Mouse (Mus musculus): Measurements from ENCODE around the gene Cyth1. TPM values are rescaled to one million over a fixed set of nuclear protein-coding genes. Genes with fewer than 3 reads are reported as not detected.

Cyth1 gene
- polyA plus RNA-seq, 1 experiment from 2014 or later = 23.0 TPM

DNA sequence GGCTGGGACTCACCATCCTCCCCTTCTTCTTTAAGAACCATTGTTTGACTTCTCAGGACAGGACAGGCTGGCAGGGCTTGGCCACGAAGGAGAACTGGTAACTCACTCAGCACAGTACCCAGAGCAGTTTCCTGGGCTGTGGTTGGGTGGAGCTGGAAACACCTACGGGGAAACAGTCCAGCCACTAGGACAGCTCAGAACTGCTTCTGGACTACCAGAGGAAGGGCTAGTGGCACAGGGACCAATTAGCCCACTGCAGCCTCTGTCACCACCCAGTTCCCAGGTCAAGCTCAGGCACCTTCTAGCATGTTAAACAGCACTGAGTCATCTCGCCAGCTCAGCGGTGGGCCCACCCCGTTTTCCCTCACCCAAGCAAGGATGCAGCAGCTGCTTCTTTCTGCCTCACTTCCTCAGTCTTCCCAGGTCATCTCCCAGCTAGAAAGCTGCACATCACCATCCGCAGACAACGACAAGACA lies 35.7 kb downstream of the Cyth1 start:
- H3K27me3 ChIP-seq (ENCODE audit: insufficient read depth, poor library complexity, severe bottlenecking) = no peaks in the 10 kb centered on the region
- no peak overlapping the region for H3K4me3 ChIP-seq
- H3K4me1 ChIP-seq (replicated peaks) = peaks cover 55% of the 10 kb centered on the region
- no peaks in the 10 kb centered on the region for H3K9me3 ChIP-seq
- DNase-seq (ENCODE audit: low spot score) = no peak
- peak overlapping the region; percentile 67 for H3K27ac ChIP-seq
- no peaks in the 10 kb centered on the region for H3K36me3 ChIP-seq
- WGBS = 67% methylated on average over 7 of the region's 7 CpGs

DNA sequence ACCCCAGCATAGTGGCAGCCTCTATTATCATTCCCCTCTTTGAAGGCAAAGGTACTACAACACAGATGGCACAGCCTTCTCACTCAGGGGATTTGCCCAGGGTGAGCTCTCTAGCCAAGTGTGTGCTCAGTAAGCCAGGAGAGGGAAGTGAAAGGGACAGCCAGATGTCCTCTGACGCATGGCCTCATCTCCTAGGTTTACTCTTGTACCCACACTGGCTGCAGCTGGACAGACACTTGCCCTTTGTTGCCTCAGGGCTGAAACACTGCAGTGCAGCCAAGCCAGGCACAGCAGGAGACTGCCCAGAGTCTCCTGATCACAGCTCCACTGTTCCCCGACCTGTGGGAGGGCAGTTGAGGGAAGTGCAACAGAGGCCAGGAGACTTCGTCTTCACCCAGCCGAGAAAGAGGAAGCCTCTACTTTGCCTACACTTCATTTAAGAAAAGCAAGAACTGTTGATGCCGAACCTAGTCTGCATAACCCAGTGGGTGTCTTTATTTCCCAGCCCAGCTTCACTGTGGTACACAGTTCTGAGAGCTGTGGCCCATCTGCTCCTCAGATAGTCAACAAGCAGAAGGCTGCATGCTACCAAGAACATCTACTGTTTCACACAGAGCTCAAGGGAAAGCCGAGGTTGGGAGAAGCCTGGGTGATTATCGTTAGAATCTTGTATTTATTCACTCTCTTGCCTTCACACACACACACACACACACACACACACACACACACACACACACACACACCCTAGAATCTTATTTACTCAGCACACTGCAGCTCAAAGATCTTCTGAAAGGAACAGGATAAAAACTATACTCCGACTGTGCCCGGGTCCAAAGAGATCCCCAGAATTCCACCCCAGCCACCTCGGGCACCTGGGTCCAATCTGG lies 36.4 kb downstream of the Cyth1 start:
- Histone ChIP-seq H3K4me3 (no peak overlapping the region), H3K4me1 (replicated peaks) (peaks cover 61% of the 10 kb centered on the region), H3K27me3 (ENCODE audit: insufficient read depth, poor library complexity, severe bottlenecking) (no peaks in the 10 kb centered on the region), H3K27ac (peak overlapping the region; percentile 77), H3K9me3 (no peaks in the 10 kb centered on the region), H3K36me3 (no peaks in the 10 kb centered on the region)
- peak; percentile 32 for DNase-seq (ENCODE audit: low spot score)
- 48% methylated on average over 10 of the region's 10 CpGs for WGBS

DNA sequence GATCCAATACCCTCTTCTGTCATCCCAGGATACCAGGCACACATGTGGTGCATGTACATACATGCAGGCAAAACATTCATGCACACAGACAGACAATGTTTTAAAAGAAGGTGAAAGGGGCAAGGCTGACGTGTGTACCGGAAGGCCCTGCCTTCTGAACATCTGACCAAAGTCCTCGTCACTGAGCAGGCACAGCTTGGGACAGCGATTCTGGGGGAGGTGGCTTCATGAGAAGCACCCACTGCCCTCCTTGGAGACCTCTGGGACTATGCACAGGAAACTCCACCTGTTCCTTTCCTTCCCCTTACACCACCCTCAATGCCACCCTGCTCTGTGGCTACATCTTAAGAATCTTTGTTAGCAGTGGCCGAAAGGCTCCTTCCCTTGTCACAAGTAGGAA lies 37.4 kb downstream of the Cyth1 start:
- 89% methylated on average over 5 of the region's 5 CpGs for WGBS
- Histone ChIP-seq H3K4me1 (replicated peaks) (peaks cover 67% of the 10 kb centered on the region), H3K27ac (peak overlapping the region; percentile 77), H3K4me3 (no peak overlapping the region), H3K27me3 (ENCODE audit: insufficient read depth, poor library complexity, severe bottlenecking) (no peaks in the 10 kb centered on the region), H3K9me3 (no peaks in the 10 kb centered on the region), H3K36me3 (no peaks in the 10 kb centered on the region)
- no peak for DNase-seq (ENCODE audit: low spot score)

DNA sequence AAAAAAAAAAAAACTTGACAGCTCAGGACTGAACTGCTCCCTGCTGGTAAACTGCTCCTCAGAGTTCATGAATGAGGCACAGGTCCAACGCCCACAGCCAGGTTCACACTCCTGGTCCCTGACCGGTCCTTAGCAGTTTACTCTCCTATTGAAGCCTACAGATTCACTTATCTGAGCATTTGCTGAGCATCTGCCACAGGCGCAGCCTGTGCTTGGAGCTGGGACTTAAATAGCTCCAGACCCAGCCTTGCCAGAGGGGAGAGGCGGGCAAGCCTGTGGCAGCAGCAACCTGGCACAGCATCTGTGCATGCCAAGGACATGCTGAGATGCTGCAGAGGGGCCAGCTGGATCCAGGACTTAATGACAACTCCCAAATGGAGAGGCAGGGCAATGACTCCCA lies 38.3 kb downstream of the Cyth1 start:
- WGBS = 87% methylated on average over 4 of the region's 4 CpGs
- Histone ChIP-seq H3K4me1 (replicated peaks) (peaks cover 70% of the 10 kb centered on the region), H3K27ac (peak overlapping the region; percentile 71; the same call in 1 of the 2 replicates), H3K36me3 (no peaks in the 10 kb centered on the region), H3K27me3 (ENCODE audit: insufficient read depth, poor library complexity, severe bottlenecking) (no peaks in the 10 kb centered on the region), H3K4me3 (no peak overlapping the region), H3K9me3 (no peaks in the 10 kb centered on the region)
- no peak for DNase-seq (ENCODE audit: low spot score)

DNA sequence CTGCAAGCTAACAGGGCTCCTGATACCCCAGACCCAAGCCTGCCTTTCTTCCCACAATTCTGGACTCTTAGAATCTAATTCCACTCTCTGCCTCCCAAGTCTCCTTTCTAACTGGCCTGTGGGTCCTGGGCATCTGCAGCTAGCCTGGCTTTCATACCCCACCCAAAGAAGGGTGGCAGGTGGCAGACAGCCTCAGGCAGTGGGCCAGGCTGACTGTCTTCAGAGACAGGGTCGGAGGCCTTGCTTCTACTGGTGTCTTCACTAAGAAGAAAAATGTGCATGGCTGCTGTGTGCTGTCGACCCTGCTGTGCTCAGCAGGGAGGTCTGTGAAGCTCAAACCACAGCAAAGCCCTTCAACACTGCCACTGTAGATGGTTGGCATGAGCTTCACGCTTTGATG lies 39.0 kb downstream of the Cyth1 start:
- no peak for DNase-seq (ENCODE audit: low spot score)
- Histone ChIP-seq H3K27me3 (ENCODE audit: insufficient read depth, poor library complexity, severe bottlenecking) (no peaks in the 10 kb centered on the region), H3K4me1 (replicated peaks) (peaks cover 70% of the 10 kb centered on the region), H3K36me3 (no peaks in the 10 kb centered on the region), H3K9me3 (no peaks in the 10 kb centered on the region), H3K4me3 (no peak overlapping the region), H3K27ac (peak overlapping the region; percentile 73)
- WGBS = 65% methylated on average over 3 of the region's 3 CpGs

DNA sequence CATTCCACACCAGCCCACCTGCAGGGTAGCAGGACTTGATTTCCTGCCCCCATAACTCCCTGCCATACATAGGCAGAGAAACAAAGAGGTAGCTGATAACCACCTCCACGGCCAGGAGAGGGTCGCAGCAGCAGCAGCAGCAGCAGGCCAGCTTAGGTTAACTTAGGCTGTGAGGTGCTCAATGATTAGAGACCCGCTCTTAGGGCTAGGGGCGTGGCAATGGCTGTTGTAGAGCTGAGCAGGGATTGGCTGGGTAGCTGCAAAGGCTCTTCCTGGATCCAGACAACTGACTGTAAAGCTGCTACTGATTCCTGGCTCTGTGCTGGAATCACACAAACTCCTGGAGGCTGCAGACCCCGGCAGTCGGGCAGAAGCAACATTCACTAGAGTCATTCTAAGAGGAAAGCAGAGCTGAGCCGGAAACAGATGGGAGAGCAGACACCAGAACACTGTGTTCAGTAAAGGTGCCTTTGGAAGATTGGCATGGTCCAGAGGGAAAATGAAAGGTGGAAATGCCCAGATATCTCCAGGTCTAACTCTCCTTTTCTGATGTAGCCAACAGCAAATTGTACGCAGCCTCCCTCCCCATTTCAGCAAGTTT lies 39.6 kb downstream of the Cyth1 start:
- Histone ChIP-seq H3K36me3 (no peaks in the 10 kb centered on the region), H3K4me3 (peak overlapping the region; percentile 14; the same call in 1 of the 2 replicates), H3K4me1 (replicated peaks) (peaks cover 72% of the 10 kb centered on the region), H3K27me3 (ENCODE audit: insufficient read depth, poor library complexity, severe bottlenecking) (no peaks in the 10 kb centered on the region), H3K27ac (peak overlapping the region; percentile 73), H3K9me3 (no peaks in the 10 kb centered on the region)
- WGBS = 29% methylated on average over 8 of the region's 8 CpGs
- DNase-seq (ENCODE audit: low spot score) = peak; percentile 39

DNA sequence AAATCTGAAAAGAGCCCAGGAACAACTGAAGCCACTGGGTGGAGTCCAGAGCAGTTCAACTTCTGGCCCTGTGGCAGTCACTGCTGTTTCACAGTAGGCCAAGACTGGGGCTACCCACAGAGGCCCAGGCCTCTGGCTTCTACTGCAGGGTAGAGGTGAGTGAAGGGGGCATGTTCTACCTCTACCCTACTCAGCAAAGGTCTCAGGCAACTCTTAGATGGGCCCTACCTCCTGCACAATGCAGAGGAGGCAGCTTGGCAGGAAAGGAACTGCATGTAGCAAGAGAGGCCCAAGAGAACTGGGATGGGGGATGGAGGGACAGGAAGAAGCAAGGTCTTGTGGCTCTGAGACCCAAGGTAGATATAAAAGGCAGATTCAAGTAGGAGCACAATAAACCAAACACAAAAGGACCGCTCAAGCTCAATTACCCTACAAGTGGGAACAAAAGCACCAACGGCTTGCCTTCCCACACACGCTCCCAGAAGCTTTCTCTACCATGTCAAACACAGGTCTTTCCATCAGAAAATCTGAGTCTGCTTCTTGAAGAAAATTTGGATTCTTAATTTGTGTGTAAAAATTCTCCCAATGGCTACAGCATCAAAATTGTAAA lies 40.9 kb downstream of the Cyth1 start:
- DNase-seq (ENCODE audit: low spot score) = no peak
- H3K27ac ChIP-seq = peak overlapping the region; percentile 75
- H3K4me3 ChIP-seq = no peak overlapping the region
- WGBS = 36% methylated on average over 3 of the region's 3 CpGs
- H3K4me1 ChIP-seq (replicated peaks) = peaks cover 79% of the 10 kb centered on the region
- H3K36me3 ChIP-seq = no peaks in the 10 kb centered on the region
- no peaks in the 10 kb centered on the region for H3K27me3 ChIP-seq (ENCODE audit: insufficient read depth, poor library complexity, severe bottlenecking)
- no peaks in the 10 kb centered on the region for H3K9me3 ChIP-seq

DNA sequence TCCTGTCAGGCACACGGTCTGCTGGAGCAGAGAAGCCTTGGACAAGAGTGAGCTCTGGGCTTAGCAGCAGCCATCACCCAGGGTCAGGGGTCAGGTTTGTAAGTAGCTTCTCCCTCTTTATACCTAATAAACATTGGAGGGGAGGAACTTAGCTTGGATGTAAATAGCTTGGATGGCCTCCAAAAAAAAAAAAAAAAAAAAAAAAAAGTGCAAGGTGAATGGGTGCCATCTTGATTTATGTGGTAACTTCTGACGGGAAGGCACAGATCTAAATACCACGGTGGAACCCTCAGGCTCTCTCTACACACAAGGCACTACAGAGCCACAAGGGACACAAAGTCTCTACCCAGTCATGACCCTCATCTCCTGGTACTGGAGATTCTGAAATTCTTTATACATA lies 42.1 kb downstream of the Cyth1 start:
- Histone ChIP-seq H3K4me3 (no peak overlapping the region), H3K9me3 (no peaks in the 10 kb centered on the region), H3K27me3 (ENCODE audit: insufficient read depth, poor library complexity, severe bottlenecking) (no peaks in the 10 kb centered on the region), H3K27ac (no peak overlapping the region), H3K4me1 (replicated peaks) (peaks cover 79% of the 10 kb centered on the region), H3K36me3 (no peaks in the 10 kb centered on the region)
- DNase-seq (ENCODE audit: low spot score) = no peak
- WGBS = 88% methylated on average over 3 of the region's 3 CpGs

DNA sequence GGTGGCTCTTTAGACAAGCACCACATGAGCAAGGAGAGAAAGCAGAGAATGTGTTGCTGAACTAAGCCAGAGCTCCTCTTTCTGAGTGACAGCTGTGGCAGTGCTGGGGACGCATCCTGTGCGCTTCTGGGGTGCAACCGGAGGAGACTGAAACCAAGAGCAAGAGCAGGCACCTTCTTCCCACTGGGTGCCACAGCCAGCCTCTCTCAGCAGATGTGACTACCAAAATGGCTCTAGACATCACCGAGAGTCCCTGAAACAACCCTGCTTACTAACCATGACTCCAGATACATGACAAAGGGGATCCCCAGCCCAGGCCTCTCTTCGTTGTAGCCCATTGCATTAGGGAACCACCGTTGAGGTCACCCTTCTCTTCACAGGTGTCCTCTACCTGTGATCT lies 44.9 kb downstream of the Cyth1 start:
- Histone ChIP-seq H3K9me3 (no peaks in the 10 kb centered on the region), H3K4me3 (no peak overlapping the region), H3K27ac (peak overlapping the region; percentile 93), H3K27me3 (ENCODE audit: insufficient read depth, poor library complexity, severe bottlenecking) (no peaks in the 10 kb centered on the region), H3K4me1 (replicated peaks) (peaks cover 79% of the 10 kb centered on the region), H3K36me3 (no peaks in the 10 kb centered on the region)
- WGBS = 87% methylated on average over 6 of the region's 6 CpGs
- DNase-seq (ENCODE audit: low spot score) = no peak

DNA sequence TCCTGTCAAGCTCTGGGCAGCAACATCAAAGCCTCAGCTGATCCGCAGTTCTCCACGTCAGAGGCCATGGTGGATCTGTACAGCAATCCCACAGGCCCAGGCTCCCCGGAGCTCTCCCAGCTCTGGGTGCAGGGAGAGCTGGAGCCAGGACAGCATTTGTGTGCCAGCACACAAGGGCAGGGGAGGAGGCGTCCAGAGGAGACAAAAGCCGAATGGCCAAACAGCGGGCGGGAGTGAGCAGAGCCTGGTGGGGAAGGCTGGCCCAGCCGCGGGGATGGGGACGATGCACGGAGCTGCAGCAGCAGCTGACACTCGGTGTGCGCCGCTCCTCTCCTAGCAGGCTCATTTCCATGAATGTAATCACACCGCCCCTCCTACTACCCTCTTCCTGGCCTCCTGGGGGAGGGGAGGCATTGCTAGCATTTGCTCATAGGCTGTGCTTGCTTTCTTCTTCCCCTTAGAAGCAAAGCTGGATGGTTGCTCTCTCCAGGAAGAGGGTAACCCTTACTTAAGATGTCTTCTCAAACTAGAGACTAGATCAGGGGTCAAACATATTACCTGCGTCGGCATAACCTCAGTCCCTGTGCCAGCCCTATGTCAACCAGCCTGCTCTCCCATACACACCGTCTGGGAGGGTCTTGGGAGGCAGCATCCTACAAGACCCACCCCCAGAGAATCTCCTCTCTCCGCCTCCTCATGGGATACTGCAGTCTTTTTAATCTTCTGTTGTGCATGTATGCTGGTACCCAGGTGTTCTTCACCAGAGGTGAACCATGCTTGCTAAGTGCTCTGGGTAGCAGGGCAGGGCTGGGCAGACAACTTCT lies 45.8 kb downstream of the Cyth1 start:
- Histone ChIP-seq H3K4me3 (peak overlapping the region; percentile 58), H3K27ac (peak overlapping the region; percentile 93), H3K27me3 (ENCODE audit: insufficient read depth, poor library complexity, severe bottlenecking) (no peaks in the 10 kb centered on the region), H3K9me3 (no peaks in the 10 kb centered on the region), H3K4me1 (replicated peaks) (peaks cover 79% of the 10 kb centered on the region), H3K36me3 (no peaks in the 10 kb centered on the region)
- 5% methylated on average over 19 of the region's 19 CpGs for WGBS
- peak; percentile 79 for DNase-seq (ENCODE audit: low spot score)

DNA sequence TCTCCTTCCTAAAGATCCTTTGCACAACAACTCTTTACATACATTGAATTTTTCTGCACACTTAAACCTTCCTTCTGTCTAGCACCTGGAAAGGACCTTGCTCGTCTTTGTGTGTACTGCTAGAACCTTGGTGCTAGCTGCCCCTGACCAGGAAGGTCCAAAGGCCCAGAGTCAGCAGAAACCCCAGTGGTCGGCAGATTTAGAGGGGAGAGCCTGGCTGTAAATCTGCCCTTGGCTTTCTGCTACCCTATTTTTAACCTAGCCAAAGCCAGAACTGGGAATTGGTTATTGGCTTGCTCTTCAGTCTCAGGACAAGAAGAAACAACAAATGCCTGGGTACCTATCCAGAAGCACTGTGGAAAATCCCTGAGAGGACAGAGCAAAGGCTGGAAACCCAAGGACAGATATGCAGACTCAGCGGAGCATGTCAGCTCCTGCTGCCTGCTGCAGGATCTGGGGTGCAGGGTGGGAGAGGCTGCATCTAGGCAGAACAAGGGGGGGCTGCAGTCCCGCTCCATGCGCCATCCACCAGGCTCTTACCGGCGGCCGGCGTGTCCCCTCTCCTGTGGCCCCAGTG lies 46.5 kb downstream of the Cyth1 start:
- peak overlapping the region; percentile 58 for H3K4me3 ChIP-seq
- H3K36me3 ChIP-seq = no peaks in the 10 kb centered on the region
- H3K4me1 ChIP-seq (replicated peaks) = peaks cover 79% of the 10 kb centered on the region
- DNase-seq (ENCODE audit: low spot score) = no peak
- H3K27ac ChIP-seq = peak overlapping the region; percentile 93
- H3K27me3 ChIP-seq (ENCODE audit: insufficient read depth, poor library complexity, severe bottlenecking) = no peaks in the 10 kb centered on the region
- H3K9me3 ChIP-seq = no peaks in the 10 kb centered on the region
- 13% methylated on average over 9 of the region's 9 CpGs for WGBS
